Mouse (Mus musculus) embryonic stem cell, embryonic (primary cell): ENCODE results near the gene Dnajc14.

Experiments used
- CTCF ChIA-PET, 4 experiments: fragments of 300-600 bp in 2 of 4; fragments of 350-600 bp in 2 of 4; sonication (Branson Sonifier 250); formaldehyde crosslinking; loops; one replicate each; lab custom pipeline; 2022; ENCODE audit warnings: inconsistent platforms in 2 of 4; lab: Charles Lee
- POLR2A ChIA-PET, 4 experiments: fragments of 300-600 bp in 2 of 4; fragments of 350-600 bp in 2 of 4; sonication (Branson Sonifier 250); formaldehyde crosslinking; loops; one replicate each; lab custom pipeline; 2022; ENCODE audit warnings: antibody characterized with exemption in 4 of 4, inconsistent platforms in 1 of 4; lab: Charles Lee

Gene Dnajc14

GRCm38 (mm10) chr10:128803771-128804270 is at the start of gene Dnajc14:
Gene Dnajc14, plus strand, starts transcription at chr10:128804062.
- CTCF ChIA-PET: interaction anchor here in 3 of 4 experiments (0.6 to 1.6 kb wide), 3 partner anchors 30 to 91 kb away, joined by 5 to 9 read pairs (median 6); no protein-coding TSS in a partner anchor
- POLR2A ChIA-PET: interaction anchor here in 3 of 4 experiments (0.6 to 4.7 kb wide), 40 partner anchors 9 to 1468 kb away, joined by 3 to 41 read pairs (median 8); partner anchors contain the start of genes Pym1 (in 3 of the 3), Cdk2 (in 2 of the 3), Ormdl2 (in 2 of the 3) and Pa2g4 (in 2 of the 3)

GRCm38 (mm10) chr10:128772895-128773294 is 31.0 kb upstream of the Dnajc14 start:
- CTCF ChIA-PET: interaction anchor here (0.7 to 2.4 kb wide), 24 partner anchors 8 to 332 kb away, joined by 3 to 20 read pairs (median 4); partner anchors contain the start of gene Tmem198b (in 1 of the 4)

GRCm38 (mm10) chr10:128773685-128774084 is 30.2 kb upstream of the Dnajc14 start:
- CTCF ChIA-PET: interaction anchor here (0.5 to 2.4 kb wide), 56 partner anchors 9 to 1999 kb away, joined by 3 to 20 read pairs (median 4); partner anchors contain the start of genes Tmem198b (in 3 of the 4), Dgka (in 1 of the 4), Dnajc14 (in 1 of the 4) and Olfr825 (in 1 of the 4)

More at GRCm38 (mm10) chr10:128772895-128773294, 31.0 kb upstream of the Dnajc14 start:
- POLR2A ChIA-PET: interaction anchor here in 2 of 4 experiments (0.7 to 2.9 kb wide), 18 partner anchors 8 to 225 kb away, joined by 3 to 17 read pairs (median 4); partner anchors contain the start of genes Dnajc14 (in 1 of the 2), Mmp19 (in 1 of the 2), Ormdl2 (in 1 of the 2) and Pa2g4 (in 1 of the 2)

GRCm38 (mm10) chr10:128778441-128778840 is 25.4 kb upstream of the Dnajc14 start:
- POLR2A ChIA-PET: interaction anchor here in 1 of 4 experiments (1.0 to 1.1 kb wide), 2 partner anchors 11 to 27 kb away, joined by 3 to 6 read pairs; no protein-coding TSS in a partner anchor
- CTCF ChIA-PET: no interaction called here

More at GRCm38 (mm10) chr10:128773685-128774084, 30.2 kb upstream of the Dnajc14 start:
- POLR2A ChIA-PET: interaction anchor here (0.5 to 2.9 kb wide), 32 partner anchors 8 to 341 kb away, joined by 3 to 17 read pairs (median 4); partner anchors contain the start of genes Dgka (in 1 of the 4), Dnajc14 (in 1 of the 4), Gdf11 (in 1 of the 4) and Mmp19 (in 1 of the 4)

- POLR2A ChIA-PET: interaction anchor here in 2 of 4 experiments (0.5 to 1.1 kb wide), 5 partner anchors 11 to 34 kb away, joined by 3 to 6 read pairs (median 3); no protein-coding TSS in a partner anchor
- CTCF ChIA-PET: no interaction called here
These were observed 24.7 kb upstream of the Dnajc14 start for GRCm38 (mm10) chr10:128779011-128779795.

- CTCF ChIA-PET: no interaction called here
- POLR2A ChIA-PET: no interaction called here
These were observed 23.7 kb upstream of the Dnajc14 start for GRCm38 (mm10) chr10:128780200-128780599.

GRCm38 (mm10) chr10:128790398-128791124 is 13.3 kb upstream of the Dnajc14 start, which contains the start of gene Mmp19:
Gene Mmp19, plus strand, starts transcription at chr10:128790910.
- CTCF ChIA-PET: interaction anchor here in 1 of 4 experiments (0.6 kb wide), 2 partner anchors 675 to 1972 kb away, joined by 3 to 5 read pairs; no protein-coding TSS in a partner anchor
- POLR2A ChIA-PET: interaction anchor here in 3 of 4 experiments (0.7 to 1.5 kb wide), 9 partner anchors 9 to 94 kb away, joined by 3 to 6 read pairs (median 3); partner anchors contain the start of gene Dgka (in 1 of the 3)

GRCm38 (mm10) chr10:128792041-128792440 is 11.8 kb upstream of the Dnajc14 start:
- ChIA-PET POLR2A (interaction anchor here in 3 of 4 experiments (0.6 to 5.5 kb wide), 5 partner anchors 11 to 53 kb away, joined by 3 to 34 read pairs (median 3); partner anchors contain the start of genes Tmem198b (in 2 of the 3), Dnajc14 (in 1 of the 3) and Pym1 (in 1 of the 3)), CTCF (interaction anchor here (0.6 to 1.2 kb wide), 4 partner anchors 18 to 343 kb away, joined by 3 to 5 read pairs (median 3); no protein-coding TSS in a partner anchor)

GRCm38 (mm10) chr10:128793258-128793657 is 10.6 kb upstream of the Dnajc14 start:
- POLR2A ChIA-PET: interaction anchor here in 3 of 4 experiments (1.2 to 5.5 kb wide), 5 partner anchors 9 to 82 kb away, joined by 3 to 41 read pairs (median 8); partner anchors contain the start of genes Dnajc14 (in 2 of the 3) and Tmem198b (in 2 of the 3)
- CTCF ChIA-PET: no interaction called here

GRCm38 (mm10) chr10:128794391-128794790 is 9.5 kb upstream of the Dnajc14 start:
- ChIA-PET CTCF (no interaction called here), POLR2A (interaction anchor here in 3 of 4 experiments (0.8 to 5.5 kb wide), 11 partner anchors 9 to 246 kb away, joined by 3 to 41 read pairs (median 3); partner anchors contain the start of genes Dnajc14 (in 2 of the 3), Tmem198b (in 2 of the 3) and Zc3h10 (in 1 of the 3))

- CTCF ChIA-PET: interaction anchor here in 3 of 4 experiments (0.6 to 1.2 kb wide), 5 partner anchors 22 to 206 kb away, joined by 3 to 8 read pairs (median 4); no protein-coding TSS in a partner anchor
- POLR2A ChIA-PET: interaction anchor here (0.8 to 5.5 kb wide), 10 partner anchors 8 to 247 kb away, joined by 3 to 41 read pairs (median 4); partner anchors contain the start of genes Tmem198b (in 3 of the 4), Dnajc14 (in 2 of the 4) and Zc3h10 (in 1 of the 4)
These were observed 8.3 kb upstream of the Dnajc14 start for GRCm38 (mm10) chr10:128795581-128795980.

- POLR2A ChIA-PET: interaction anchor here in 2 of 4 experiments (0.9 to 2.7 kb wide), 8 partner anchors 9 to 110 kb away, joined by 3 to 8 read pairs (median 4); partner anchors contain the start of gene Pym1 (in 1 of the 2)
- CTCF ChIA-PET: no interaction called here
These were observed 5.2 kb upstream of the Dnajc14 start for GRCm38 (mm10) chr10:128798676-128799075.

- ChIA-PET CTCF (no interaction called here), POLR2A (interaction anchor here in 1 of 4 experiments (4.7 kb wide), 1 partner anchor 7 kb away, joined by 41 read pairs; no protein-coding TSS in a partner anchor)
These were observed 1.8 kb upstream of the Dnajc14 start for GRCm38 (mm10) chr10:128801981-128802495.

GRCm38 (mm10) chr10:128802956-128803355 is 906 bp upstream of the Dnajc14 start:
- ChIA-PET CTCF (no interaction called here), POLR2A (interaction anchor here in 2 of 4 experiments (0.6 to 4.7 kb wide), 15 partner anchors 8 to 644 kb away, joined by 3 to 41 read pairs (median 16); partner anchors contain the start of genes Ormdl2 (in 2 of the 2), Pym1 (in 2 of the 2) and Cdk2 (in 1 of the 2))

GRCm38 (mm10) chr10:128803361-128803760 is 501 bp upstream of the Dnajc14 start:
- ChIA-PET CTCF (no interaction called here), POLR2A (interaction anchor here in 2 of 4 experiments (0.6 to 4.7 kb wide), 18 partner anchors 8 to 645 kb away, joined by 3 to 41 read pairs (median 13); partner anchors contain the start of genes Ormdl2 (in 2 of the 2), Pym1 (in 2 of the 2), Cdk2 (in 1 of the 2) and Pa2g4 (in 1 of the 2))
